Mouse (Mus musculus) midbrain, embryonic 14.5 days (tissue): ENCODE measurements around the gene Mapk11. TPM values are rescaled to one million over a fixed set of nuclear protein-coding genes. Genes with fewer than 3 reads are reported as not detected.

ENCODE experiments used
- microRNA-seq: library from miRNA; unstranded; fragments of <30 nt; microRNA quantifications from one replicate; pipeline ENCODE4, GENCODE M21; 2016
- polyA plus RNA-seq: library from polyadenylated mRNA; unstranded; fragments of >200 nt; fragmentation: Nextera tagmentation; extraction: Ambion mirVana; gene quantifications from 2 replicates; pipeline ENCODE4 v1.2.1, GENCODE M21; 2014

Mapk11 gene
- polyA plus RNA-seq, 1 experiment from 2014 or later, result 27.9 TPM

Small RNA genes within 50 kb of the gene (microRNA-seq; reads per million reads assigned to microRNA genes)
- gene Mir6958 (7.8 reads per million, percentile 32 among the genes with 10 or more reads in this experiment), gene Mir7118 (1.0 reads per million)

Other genes with a start within 250 kb of the Mapk11 start
- gene Ttll8, start 195.2 kb downstream of the Mapk11 start, polyA plus RNA-seq, result not detected in 2 replicates
- gene Mlc1, start 170.6 kb downstream of the Mapk11 start, polyA plus RNA-seq, result 6.4 and 7.6 TPM in 2 replicates
- gene Mov10l1, start 166.7 kb downstream of the Mapk11 start, polyA plus RNA-seq, result not detected in 2 replicates
- gene Panx2, start 89.9 kb downstream of the Mapk11 start, polyA plus RNA-seq, result 6.6 and 7.9 TPM in 2 replicates
- gene Trabd, start 74.5 kb downstream of the Mapk11 start, polyA plus RNA-seq, result 38.7 and 39.7 TPM in 2 replicates
- gene Selenoo, start 60.5 kb downstream of the Mapk11 start, polyA plus RNA-seq, result 23.8 and 23.9 TPM in 2 replicates
- 18.0 and 18.2 TPM in 2 replicates for gene Tubgcp6, start 26.5 kb downstream of the Mapk11 start, polyA plus RNA-seq
- gene Hdac10, start 20.9 kb downstream of the Mapk11 start, polyA plus RNA-seq, result 18.2 and 20.3 TPM in 2 replicates
- gene Mapk12, start 8.9 kb downstream of the Mapk11 start, polyA plus RNA-seq, result 4.1 and 4.6 TPM in 2 replicates
- 86.4 and 107 TPM in 2 replicates for gene Plxnb2, start 31.2 kb upstream of the Mapk11 start, polyA plus RNA-seq
- gene Dennd6b, start 46.9 kb upstream of the Mapk11 start, polyA plus RNA-seq, result 85.2 and 117 TPM in 2 replicates
- 88.6 and 90.0 TPM in 2 replicates for gene Ppp6r2, start 61.9 kb upstream of the Mapk11 start, polyA plus RNA-seq
- gene Sbf1, start 165.7 kb upstream of the Mapk11 start, polyA plus RNA-seq, result 103 and 109 TPM in 2 replicates
- gene Adm2, start 173.1 kb upstream of the Mapk11 start, polyA plus RNA-seq, result not detected in 2 replicates
- not detected in 2 replicates for gene Miox, start 184.8 kb upstream of the Mapk11 start, polyA plus RNA-seq
- gene Lmf2, start 206.0 kb upstream of the Mapk11 start, polyA plus RNA-seq, result 18.3 and 23.9 TPM in 2 replicates
- gene Ncaph2, start 206.1 kb upstream of the Mapk11 start, polyA plus RNA-seq, result 106 and 111 TPM in 2 replicates
- 12.2 and 20.7 TPM in 2 replicates for gene Sco2, start 224.2 kb upstream of the Mapk11 start, polyA plus RNA-seq
- gene Tymp, start 227.4 kb upstream of the Mapk11 start, polyA plus RNA-seq, result 2.7 and 3.0 TPM in 2 replicates
- 0.74 and 0.82 TPM in 2 replicates for gene Odf3b, start 229.7 kb upstream of the Mapk11 start, polyA plus RNA-seq
- gene Klhdc7b, start 235.3 kb upstream of the Mapk11 start, polyA plus RNA-seq, result 0.08 TPM in 1 of 2 replicates, not detected in the other